Mouse (Mus musculus) brain, adult 10 weeks (tissue): ENCODE data around the gene Nuak1. TPM values are rescaled to one million over a fixed set of nuclear protein-coding genes. Genes with fewer than 3 reads are reported as not detected.

ENCODE experiments used
- polyA plus RNA-seq: library from polyadenylated mRNA; stranded (reverse); fragments of 350-450 nt; fragmentation: Illumina TruSeq; extraction: RNeasy Lipid Tissue Mini Kit (QIAGEN cat#74804); gene quantifications from one replicate; pipeline ENCODE4 v1.2.3, GENCODE M21; 2015; ENCODE audit warnings: low read depth, low replicate concordance

Gene Nuak1
- polyA plus RNA-seq: 32.7 TPM

GRCm38 (mm10) chr10:84440541-84441433, at the start of gene Nuak1:
TSS of gene Nuak1 (minus strand) at chr10:84440597.

Other genes with a start within 250 kb of the Nuak1 start
- 18.5 TPM for gene Ckap4, start 93.5 kb upstream of the Nuak1 start, polyA plus RNA-seq
- gene Tcp11l2, start 136.0 kb upstream of the Nuak1 start, polyA plus RNA-seq: 23.1 TPM
- 8.6 TPM for gene Polr3b, start 181.7 kb upstream of the Nuak1 start, polyA plus RNA-seq